Mouse (Mus musculus) embryo, embryonic 10 days (tissue): ENCODE results near the gene Chordc1.
"Not testable (repeated sequence)": the region's sequence is repeated elsewhere in the genome, so short reads cannot be mapped to it uniquely, and the experiment has no call there.

Experiments used
- DNase-seq: peaks from one replicate; pipeline ENCODE4 v3.0.0-alpha.2; 2015; ENCODE audit warnings: low spot score

The Chordc1 gene

DNA sequence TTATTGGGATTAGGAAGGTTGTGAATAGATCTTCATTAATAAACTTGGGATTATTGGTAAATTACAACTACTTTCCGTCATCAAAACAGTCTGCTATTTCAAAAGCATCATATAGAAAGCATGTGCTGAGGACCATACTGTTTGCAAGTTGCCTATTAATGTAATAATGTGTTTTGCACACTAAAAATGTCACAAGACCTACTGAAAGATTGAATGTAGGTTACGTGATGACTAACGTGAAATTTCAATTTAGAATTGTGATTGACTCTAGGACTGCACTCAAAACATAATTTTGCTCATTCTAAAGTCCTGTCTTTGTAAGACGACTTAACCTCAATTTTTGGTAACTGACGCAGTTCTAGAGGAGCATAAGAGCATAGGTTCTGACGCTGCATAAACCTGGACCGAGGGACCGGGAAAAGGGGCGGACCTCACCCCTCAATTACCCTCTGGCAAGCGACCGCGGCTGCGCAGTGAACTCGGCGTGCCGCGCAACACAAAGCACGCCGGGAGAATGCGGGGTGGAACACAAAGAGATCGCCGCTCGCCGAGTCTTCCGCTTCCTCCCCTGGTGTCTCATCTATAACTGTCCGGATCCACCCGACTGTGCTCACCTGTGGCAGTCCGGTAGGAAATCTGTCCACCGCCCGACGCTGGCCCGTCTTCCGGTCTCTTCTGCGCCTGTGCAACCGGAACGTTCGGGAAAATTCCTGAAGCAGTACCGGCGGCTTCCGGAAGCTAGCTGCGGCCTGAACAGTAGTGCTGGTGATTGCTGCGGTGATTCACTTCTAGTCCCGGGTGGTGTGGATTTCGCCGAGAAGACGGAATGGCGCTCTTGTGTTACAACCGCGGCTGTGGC is at the start of gene Chordc1:
Chordc1 (plus strand) TSS at position 555 of the 859 bp plus-strand sequence.
- peak; percentile 97 for DNase-seq

DNA sequence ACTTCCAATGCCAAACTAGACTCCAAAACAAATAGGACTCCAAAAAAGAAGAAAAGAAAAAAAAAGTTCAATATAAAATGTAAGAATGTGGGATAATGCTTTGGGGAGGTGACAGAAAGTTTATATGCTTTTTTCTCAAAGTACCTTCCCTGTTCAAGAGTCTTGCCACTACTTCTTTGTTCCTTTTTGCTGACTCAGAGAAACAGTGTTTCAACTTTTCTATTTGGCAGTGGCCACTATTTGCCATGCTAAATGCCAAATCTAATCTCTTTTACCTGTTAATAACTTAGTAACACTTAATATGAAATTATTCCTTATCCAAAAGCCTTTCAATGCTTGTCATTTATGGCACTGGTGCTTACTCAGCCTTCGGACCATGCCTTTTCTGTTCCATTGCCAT is 16.0 kb upstream of the Chordc1 start:
- no peak for DNase-seq

DNA sequence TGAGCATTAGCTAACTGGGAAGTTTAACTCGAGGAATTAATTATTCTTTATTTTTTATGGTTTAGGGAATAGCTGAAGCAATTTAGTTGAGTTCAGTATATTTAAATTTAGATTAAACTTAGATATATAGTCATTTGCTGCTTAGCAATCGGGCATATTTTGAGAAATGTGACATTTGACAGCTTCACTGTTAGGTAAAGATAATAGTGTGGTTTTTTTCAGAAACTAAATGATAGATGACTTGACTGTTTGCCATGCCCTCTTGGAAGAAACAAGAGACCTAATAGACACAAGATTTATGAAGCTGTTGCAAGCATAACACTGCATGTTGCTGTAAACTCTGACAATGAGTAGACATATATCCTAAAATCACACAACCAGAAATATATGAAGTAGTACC is 15.1 kb upstream of the Chordc1 start:
- DNase-seq, result no peak

- DNase-seq, result peak; percentile 16
Observed at GRCm38 (mm10) chr9:18277497-18277896, 14.4 kb upstream of the Chordc1 start.

- DNase-seq, result not testable (repeated sequence)
Observed at GRCm38 (mm10) chr9:18278693-18279092, 13.2 kb upstream of the Chordc1 start.

DNA sequence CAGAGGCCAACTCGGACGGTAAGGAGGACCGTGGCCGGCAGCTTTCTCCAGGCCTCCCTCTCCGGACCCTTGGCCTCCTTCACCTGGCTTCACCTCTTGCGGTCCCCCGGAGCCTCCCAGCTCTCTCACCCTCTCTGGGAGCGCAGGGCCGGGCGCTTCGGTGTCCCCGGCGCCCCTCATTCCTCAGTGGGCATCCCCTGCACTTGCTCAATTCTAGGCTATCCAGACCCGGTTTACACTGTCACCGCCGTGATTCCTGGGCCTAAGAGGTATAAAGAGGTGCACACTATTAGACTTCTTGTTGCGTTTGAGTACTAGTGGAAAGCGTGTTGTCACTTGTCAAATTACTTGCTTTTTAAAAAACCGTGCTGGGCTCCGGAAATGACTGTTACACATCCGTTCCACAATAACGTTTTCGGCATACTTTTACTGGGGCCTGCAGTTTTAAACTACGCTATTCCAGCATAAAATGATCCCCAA is 558 bp downstream of the Chordc1 start:
- peak; percentile 29 for DNase-seq

DNA sequence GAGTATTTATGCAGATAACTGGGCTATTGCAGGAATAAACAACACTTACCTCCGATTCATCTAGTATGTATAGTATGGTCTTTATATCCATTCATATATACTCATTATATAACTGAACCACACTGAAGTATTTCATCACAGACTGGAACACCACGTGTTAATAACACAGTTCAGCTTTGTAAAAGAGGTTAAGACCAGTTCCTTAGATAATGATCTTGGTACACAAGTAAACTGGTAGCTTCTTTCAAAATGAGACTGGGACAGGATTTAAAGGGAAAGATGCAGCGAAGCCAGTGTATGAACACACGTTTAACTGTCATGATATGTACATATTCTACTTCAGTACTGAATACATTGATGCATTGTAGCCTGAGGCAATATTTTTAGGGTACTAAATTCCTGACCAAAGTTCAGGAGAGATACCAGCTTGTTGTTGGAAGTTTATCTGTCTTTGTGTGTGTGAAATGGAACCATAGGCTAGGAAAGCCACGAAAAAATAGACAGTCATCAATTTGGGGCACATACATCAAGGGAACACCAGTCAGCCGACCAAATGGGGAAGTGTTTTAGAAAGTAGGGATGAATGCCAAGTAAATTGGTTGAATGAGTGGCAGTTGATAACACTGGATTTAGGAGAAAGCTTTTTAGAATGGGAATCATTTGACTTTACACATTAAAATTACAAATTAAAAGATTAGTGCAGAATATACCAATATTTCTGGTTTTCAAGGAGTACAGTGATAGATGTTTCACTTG is 1.3 kb downstream of the Chordc1 start:
- no peak for DNase-seq

GRCm38 (mm10) chr9:18298301-18298700 is 6.4 kb downstream of the Chordc1 start:
- no peak for DNase-seq

GRCm38 (mm10) chr9:18319990-18320389 is 28.1 kb downstream of the Chordc1 start:
- no peak for DNase-seq
